Mouse (Mus musculus): ENCODE data around the gene Msi2.
A peak's percentile ranks its signal among the peaks of the same experiment; 100 is the strongest.

Msi2 gene

DNA sequence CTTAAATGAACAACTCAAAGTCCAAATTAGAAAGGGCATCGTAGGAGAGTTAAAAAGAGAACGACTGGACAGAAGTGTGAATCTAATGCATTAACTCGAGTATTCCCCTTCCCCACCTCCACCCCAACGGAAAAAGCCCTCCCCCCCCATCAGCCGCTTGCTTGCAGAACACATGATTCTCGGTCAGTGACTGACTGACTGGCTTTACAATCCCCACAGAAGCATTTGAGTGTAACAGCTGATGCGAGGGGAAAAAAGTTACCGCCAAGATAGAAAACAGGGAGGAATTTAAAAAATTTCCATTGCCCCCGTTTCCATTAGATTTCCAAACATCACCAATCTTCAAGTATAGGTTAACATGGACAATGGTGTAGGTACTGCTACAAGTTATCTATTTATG, 4.8 kb downstream of the Msi2 start:
- no peak for DNase-seq (ENCODE audit: low read depth, low spot score)

DNA sequence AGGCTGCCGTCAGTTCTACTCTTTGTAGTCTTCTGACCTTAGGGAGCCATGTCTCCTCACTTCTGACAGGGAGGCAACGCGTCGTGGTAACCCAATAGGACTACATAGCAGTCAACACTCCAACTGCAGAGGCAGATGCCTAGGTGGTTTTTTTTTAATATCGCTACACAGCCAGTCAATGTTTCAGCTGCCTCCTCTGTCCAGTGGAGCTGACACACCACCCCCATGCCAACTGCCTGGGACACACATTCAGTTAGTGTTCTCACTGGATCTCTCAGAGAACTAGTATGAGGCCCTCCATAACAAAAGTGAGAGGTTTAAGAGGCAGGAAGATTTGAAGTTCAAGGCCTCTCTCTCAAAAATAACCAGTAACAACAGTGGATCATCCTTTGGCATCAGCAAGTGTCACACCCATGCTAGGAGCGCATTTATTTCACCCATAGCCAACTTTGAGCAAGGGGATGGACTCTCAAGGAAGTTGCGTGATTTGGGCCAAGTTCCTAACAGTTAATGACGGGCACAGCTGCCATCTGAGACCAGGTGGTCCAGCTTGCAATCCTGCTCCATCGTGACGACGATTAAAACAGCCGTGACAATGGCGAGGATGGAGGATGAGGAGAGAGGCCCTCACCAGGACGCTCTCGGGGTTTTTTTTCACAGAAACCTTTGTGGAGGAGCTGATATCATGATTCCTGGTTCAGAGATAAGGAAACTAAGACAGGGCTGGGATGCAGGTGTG, 8.3 kb downstream of the Msi2 start:
- DNase-seq (ENCODE audit: low read depth, low spot score) = no peak

GRCm38 (mm10) chr11:88707228-88707775, 11.0 kb downstream of the Msi2 start:
- DNase-seq (ENCODE audit: low read depth, low spot score) = no peak

GRCm38 (mm10) chr11:88704688-88705087, 13.6 kb downstream of the Msi2 start:
- no peak for DNase-seq (ENCODE audit: low read depth, low spot score)

DNA sequence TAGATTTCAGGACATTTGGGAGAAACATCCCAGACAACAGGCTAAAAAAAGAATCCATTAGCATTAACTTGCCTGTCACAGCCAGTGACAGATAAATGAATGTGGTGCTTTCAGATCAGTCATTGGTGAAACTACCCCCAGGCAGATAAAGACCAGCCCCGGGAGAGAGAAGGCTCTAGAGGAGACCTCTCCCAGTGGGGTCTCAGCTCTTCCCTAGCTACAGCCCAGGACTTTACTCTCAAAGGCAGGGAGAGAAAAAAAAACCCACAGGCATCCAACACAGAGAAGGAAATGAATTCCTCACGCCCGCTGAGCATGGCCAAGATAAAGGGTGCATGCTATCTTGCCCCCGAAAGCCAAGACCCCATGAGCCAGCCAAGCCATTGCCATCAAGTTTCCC, 15.1 kb downstream of the Msi2 start:
- no peak for DNase-seq (ENCODE audit: low read depth, low spot score)

DNA sequence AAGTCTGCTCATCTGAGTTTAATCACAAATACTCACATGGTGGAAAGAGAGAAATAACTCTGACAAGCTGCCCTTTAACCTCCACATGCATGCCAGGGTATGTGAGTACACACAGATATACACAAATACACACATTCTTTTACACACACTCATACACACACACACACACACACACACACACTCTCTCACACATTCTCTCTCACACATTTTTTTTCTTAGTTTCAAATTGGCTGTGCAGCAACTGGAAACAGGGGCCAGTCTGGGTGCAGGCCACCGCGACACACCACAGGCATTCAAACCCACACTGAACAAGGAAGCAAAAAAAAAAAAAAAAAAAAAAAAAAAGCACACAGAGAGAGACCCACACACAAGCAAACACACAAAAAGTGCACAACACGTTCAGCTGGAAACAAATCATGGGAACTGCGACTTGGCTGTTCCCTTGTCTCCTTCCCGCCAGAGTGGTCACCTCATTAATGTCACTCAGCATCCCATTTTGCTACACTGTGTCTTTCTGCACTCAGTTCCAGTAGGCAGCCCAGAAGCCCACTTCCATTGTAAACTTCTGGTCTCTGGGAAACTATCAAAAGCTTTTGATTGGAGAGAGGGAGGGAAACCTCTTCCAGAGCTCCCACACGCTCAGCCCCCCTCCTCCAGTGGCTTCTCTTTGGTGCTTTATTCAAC, 16.2 kb downstream of the Msi2 start:
- no peak for DNase-seq (ENCODE audit: low read depth, low spot score)

- no peak for DNase-seq (ENCODE audit: low read depth, low spot score)
Observed at GRCm38 (mm10) chr11:88701020-88701419, 17.3 kb downstream of the Msi2 start.

DNA sequence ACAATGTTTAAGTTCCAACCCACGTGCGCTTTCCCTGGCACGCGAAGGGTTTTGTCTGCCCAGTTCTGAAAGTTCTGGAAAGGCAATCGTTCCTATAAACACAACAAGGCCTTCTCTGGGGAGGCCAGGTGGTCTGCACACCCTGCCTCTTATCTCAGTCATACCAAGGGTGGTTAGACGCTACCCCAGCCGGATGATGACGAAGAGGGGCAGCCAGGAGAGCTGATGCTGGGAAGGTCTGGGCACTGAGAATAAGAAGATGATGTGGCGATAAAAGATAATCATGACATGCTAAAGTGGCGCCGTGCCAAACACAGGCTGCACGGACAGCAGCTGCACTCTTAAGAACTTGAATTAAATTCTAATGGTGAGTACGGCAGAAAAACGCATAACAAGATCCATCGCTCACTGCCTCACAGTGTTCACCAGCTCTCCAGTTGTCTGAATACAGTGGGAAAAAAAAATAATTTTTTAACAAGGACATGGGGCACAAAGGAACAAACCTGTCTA, 18.1 kb downstream of the Msi2 start:
- DNase-seq (ENCODE audit: low read depth, low spot score) = no peak

GRCm38 (mm10) chr11:88693905-88694893, 24.1 kb downstream of the Msi2 start:
- no peak for DNase-seq (ENCODE audit: low read depth, low spot score)

- no peak for DNase-seq (ENCODE audit: low read depth, low spot score)
Observed at GRCm38 (mm10) chr11:88693002-88693769, 25.1 kb downstream of the Msi2 start.

GRCm38 (mm10) chr11:88692374-88692773, 25.9 kb downstream of the Msi2 start:
- DNase-seq (ENCODE audit: low read depth, low spot score) = no peak

DNA sequence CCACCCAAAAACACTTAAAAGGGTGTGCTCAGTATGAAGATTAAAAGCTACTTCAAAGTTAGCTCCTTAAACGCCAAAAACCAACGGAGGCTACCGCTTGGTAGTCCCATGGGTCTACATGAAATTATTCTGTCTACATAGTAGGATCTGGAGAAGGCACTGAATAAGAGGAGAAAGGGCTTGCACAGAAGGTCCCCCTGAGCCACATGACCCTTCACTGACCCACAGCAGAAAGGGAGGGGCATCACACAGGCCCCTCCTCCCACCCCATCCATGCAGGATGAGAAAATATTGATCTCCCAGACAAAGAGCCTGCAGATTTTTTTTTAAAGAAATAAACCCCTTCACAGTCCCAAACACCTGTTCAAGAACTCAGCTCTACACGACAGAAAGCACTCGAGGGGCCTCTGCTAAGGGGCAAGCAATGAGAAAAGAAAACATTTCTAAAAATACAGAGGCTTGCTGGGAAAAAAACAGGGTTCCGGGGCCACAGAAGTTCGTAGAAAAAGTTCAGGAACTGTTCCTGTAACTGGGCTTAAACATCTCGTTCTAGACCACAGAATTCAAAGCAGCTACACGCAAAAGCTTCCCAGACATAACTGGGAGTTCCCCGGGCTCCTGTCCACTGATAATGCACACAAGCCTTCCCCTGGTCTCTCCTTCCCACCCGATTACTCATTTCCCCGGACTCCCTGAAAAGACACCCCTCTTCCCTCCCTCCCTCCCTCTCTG, 27.6 kb downstream of the Msi2 start:
- DNase-seq (ENCODE audit: low read depth, low spot score) = no peak

- peak; percentile 81 for DNase-seq (ENCODE audit: low read depth, low spot score)
Observed at GRCm38 (mm10) chr11:88689831-88690459, 28.4 kb downstream of the Msi2 start.

DNA sequence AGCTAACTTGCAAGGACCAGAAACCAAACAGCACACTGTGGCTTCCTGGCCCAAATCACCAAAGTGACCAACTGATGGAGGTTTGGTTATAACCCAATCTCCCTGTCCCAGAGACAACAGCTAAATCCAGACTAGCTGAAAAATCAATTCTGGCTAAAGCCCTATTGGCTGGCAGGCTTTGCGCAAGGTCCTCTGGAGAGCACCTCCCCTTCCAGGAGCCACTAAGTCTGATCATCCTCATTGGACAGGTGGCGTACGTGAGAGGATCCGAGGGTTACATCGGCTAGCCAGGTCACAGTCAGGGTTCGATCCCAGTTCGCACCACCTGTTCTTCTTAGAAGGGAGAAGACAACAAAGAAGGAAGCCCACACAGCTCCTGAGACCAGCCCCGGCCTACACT, 29.7 kb downstream of the Msi2 start:
- DNase-seq (ENCODE audit: low read depth, low spot score) = no peak

- no peak for DNase-seq (ENCODE audit: low read depth, low spot score)
Observed at GRCm38 (mm10) chr11:88687711-88688110, 30.6 kb downstream of the Msi2 start.

DNA sequence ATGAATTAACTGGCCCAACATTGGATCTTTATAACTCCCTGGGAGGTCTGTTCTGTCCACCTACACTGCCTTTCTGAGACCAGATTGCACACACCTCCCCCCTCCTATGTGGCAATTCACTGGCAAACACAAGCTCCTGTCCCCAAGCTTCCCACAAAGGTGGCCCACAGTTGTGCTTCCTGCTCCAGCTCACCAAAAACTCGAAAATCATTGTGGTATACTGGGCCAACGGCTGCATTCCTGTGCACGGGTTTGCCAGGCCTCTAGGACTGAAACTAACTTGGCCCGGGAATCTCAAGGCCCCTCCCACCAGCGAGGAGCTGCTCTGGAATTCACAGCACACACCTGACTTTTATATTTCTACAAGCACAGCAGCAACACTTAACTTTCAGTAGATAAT, 31.3 kb downstream of the Msi2 start:
- no peak for DNase-seq (ENCODE audit: low read depth, low spot score)

DNA sequence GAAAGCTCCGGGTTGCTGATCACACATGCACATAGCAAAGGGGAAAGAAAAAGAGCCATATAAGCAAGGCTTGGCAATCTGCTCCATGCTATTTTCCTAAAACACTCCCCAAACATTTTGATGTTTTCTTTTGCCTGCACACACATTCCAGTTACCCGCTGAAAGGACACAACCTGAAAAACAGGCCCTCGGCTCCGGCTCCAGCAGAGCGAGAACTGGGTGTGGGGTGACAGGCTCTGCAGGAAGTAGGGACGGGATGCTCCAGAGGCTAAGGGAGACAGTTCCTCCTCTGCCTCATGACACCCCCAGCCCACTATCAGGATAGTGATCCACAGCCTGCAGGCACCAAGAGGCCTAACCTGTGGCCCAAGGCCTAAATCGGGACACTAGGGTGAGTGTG, 32.3 kb downstream of the Msi2 start:
- no peak for DNase-seq (ENCODE audit: low read depth, low spot score)

GRCm38 (mm10) chr11:88683026-88683770, 35.1 kb downstream of the Msi2 start:
- no peak for DNase-seq (ENCODE audit: low read depth, low spot score)

GRCm38 (mm10) chr11:88677350-88677749, 41.0 kb downstream of the Msi2 start:
- DNase-seq (ENCODE audit: low read depth, low spot score) = no peak

Measured in WW6 (cell line).